Mouse (Mus musculus): Measurements from ENCODE around the gene Parl. TPM values are rescaled to one million over a fixed set of nuclear protein-coding genes. Genes with fewer than 3 reads are reported as not detected.
A peak's percentile ranks its signal among the peaks of the same experiment; 100 is the strongest.

Gene Parl
- polyA plus RNA-seq (2015; fragmentation: Nextera tagmentation; extraction: Ambion mirVana), result 91.5 and 94.8 TPM in 2 replicates

GRCm38 (mm10) chr16:20301770-20302649 lies at the start of gene Parl:
Gene Parl (minus strand): TSS chr16:20302387.
- H3K4me2 ChIP-seq, result peak within 1 kb of the TSS; percentile 76
- H3K27me3 ChIP-seq, result no peaks in the 10 kb centered on the region
- peak; percentile 92 for ATAC-seq
- H3K9me3 ChIP-seq (replicated peaks), result no peaks in the 10 kb centered on the region
- peaks cover 10% of the 10 kb centered on the region for H3K36me3 ChIP-seq (ENCODE audit: poor library complexity, severe bottlenecking)
- H3K4me3 ChIP-seq, result peak within 1 kb of the TSS; percentile 88
- H3K9ac ChIP-seq, result peak within 1 kb of the TSS; percentile 86
- WGBS, result under 1% methylated on average over 52 of the region's 52 CpGs
- H3K27ac ChIP-seq, result no peak within 1 kb of the TSS
- H3K4me1 ChIP-seq, result peaks cover 17% of the 10 kb centered on the region

DNA sequence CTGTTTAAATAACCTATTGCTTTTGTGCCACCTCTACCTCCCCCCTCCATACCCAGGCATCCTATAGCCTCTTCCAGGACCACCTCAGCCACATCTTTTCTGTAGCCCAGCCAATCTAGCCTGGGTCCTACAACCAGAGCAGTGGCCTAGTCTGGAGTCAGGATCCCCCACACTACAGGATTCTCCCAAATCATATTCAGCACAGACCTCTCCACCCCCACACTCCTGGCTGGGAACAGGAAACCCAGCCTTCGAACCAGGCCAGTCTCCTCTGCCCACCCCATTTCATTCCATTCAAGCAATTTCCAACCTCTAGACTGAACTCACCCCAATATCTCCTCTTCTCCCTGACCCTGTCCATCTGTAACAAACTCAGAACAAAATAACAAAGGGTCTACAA lies 43.3 kb upstream of the Parl start:
- no peak overlapping the region for H3K4me2 ChIP-seq
- H3K27ac ChIP-seq, result no peak overlapping the region
- WGBS, result 84% methylated on average over 1 of the region's 1 CpGs
- no peaks in the 10 kb centered on the region for H3K4me1 ChIP-seq
- no peak overlapping the region for H3K4me3 ChIP-seq
- no peaks in the 10 kb centered on the region for H3K9me3 ChIP-seq (replicated peaks)
- no peaks in the 10 kb centered on the region for H3K27me3 ChIP-seq
- no peak overlapping the region for H3K9ac ChIP-seq
- ATAC-seq, result no peak
- H3K36me3 ChIP-seq (ENCODE audit: poor library complexity, severe bottlenecking), result peaks cover 54% of the 10 kb centered on the region

GRCm38 (mm10) chr16:20338616-20339015 lies 36.4 kb upstream of the Parl start:
- no peak overlapping the region for H3K4me3 ChIP-seq
- peaks cover 66% of the 10 kb centered on the region for H3K36me3 ChIP-seq (ENCODE audit: poor library complexity, severe bottlenecking)
- no peak overlapping the region for H3K9ac ChIP-seq
- 98% methylated on average over 3 of the region's 3 CpGs for WGBS
- no peaks in the 10 kb centered on the region for H3K4me1 ChIP-seq
- no peak overlapping the region for H3K4me2 ChIP-seq
- no peak for ATAC-seq
- H3K27me3 ChIP-seq, result no peaks in the 10 kb centered on the region
- no peak overlapping the region for H3K27ac ChIP-seq
- H3K9me3 ChIP-seq (replicated peaks), result no peaks in the 10 kb centered on the region

DNA sequence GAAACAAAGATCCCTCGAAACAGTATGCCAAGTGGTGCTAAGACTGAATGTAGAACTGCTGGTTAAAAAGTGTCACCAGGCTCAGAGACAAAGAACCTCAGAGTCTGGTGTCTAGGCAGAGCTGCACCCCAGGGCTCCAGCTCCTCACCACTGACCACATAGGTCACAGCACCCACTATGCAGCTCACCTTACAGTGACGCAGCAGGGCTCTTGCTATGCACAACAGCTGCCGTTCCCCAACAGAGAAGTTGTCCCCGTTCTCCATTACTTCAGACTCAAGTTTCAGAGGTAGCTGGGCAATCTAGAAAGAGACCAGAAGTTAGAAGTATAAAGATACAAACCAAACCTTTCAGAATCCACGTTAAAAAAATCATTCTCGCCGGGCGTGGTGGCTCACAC lies 32.7 kb upstream of the Parl start:
- 95% methylated on average over 8 of the region's 8 CpGs for WGBS
- no peak overlapping the region for H3K4me2 ChIP-seq
- no peaks in the 10 kb centered on the region for H3K4me1 ChIP-seq
- H3K9ac ChIP-seq, result no peak overlapping the region
- no peak for ATAC-seq
- no peak overlapping the region for H3K27ac ChIP-seq
- no peak overlapping the region for H3K4me3 ChIP-seq
- H3K27me3 ChIP-seq, result no peaks in the 10 kb centered on the region
- no peaks in the 10 kb centered on the region for H3K9me3 ChIP-seq (replicated peaks)
- peaks cover 80% of the 10 kb centered on the region for H3K36me3 ChIP-seq (ENCODE audit: poor library complexity, severe bottlenecking)

DNA sequence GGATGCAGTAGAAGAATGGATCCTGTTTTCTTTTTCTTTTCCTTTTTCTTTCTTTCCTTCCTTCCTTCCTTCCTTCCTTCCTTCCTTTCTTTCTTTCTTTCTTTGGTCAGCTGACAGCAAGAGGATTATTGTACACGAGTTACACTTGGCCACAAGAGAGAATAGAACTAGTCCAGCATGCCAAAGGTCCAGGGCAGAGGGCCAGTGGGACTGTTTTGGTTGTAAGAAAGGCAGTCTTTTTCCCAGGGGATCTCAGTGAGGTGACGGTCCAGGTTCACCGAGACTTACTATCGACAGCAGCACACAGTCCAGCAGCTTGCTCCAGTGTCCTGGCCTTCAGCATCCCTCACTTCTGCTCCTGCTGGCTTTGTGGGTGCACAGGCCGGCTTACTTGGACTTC lies 26.1 kb upstream of the Parl start:
- WGBS, result 90% methylated on average over 5 of the region's 5 CpGs

GRCm38 (mm10) chr16:20325286-20325685 lies 23.1 kb upstream of the Parl start, which contains the start of gene Cyp2ab1:
Gene Cyp2ab1 (minus strand): TSS chr16:20325404.
- H3K4me3 ChIP-seq, result no peak within 1 kb of the TSS
- H3K27me3 ChIP-seq, result no peaks in the 10 kb centered on the region
- H3K4me1 ChIP-seq, result no peaks in the 10 kb centered on the region
- ATAC-seq, result no peak
- H3K9me3 ChIP-seq (replicated peaks), result no peaks in the 10 kb centered on the region
- no peak within 1 kb of the TSS for H3K4me2 ChIP-seq
- peaks cover 20% of the 10 kb centered on the region for H3K36me3 ChIP-seq (ENCODE audit: poor library complexity, severe bottlenecking)
- WGBS, result 72% methylated on average over 5 of the region's 5 CpGs
- no peak within 1 kb of the TSS for H3K27ac ChIP-seq
- no peak within 1 kb of the TSS for H3K9ac ChIP-seq

More for the DNA sequence above, 26.1 kb upstream of the Parl start:
- Histone ChIP-seq H3K9ac (no peak overlapping the region), H3K27me3 (no peaks in the 10 kb centered on the region), H3K9me3 (replicated peaks) (no peaks in the 10 kb centered on the region), H3K27ac (no peak overlapping the region), H3K4me2 (no peak overlapping the region), H3K4me3 (no peak overlapping the region), H3K36me3 (ENCODE audit: poor library complexity, severe bottlenecking) (peaks cover 44% of the 10 kb centered on the region), H3K4me1 (no peaks in the 10 kb centered on the region)
- no peak for ATAC-seq

GRCm38 (mm10) chr16:20323907-20324306 lies 21.7 kb upstream of the Parl start:
- H3K4me2 ChIP-seq, result no peak overlapping the region
- H3K4me3 ChIP-seq, result no peak overlapping the region
- 82% methylated on average over 5 of the region's 5 CpGs for WGBS
- no peak for ATAC-seq
- H3K9ac ChIP-seq, result no peak overlapping the region
- H3K9me3 ChIP-seq (replicated peaks), result no peaks in the 10 kb centered on the region
- H3K36me3 ChIP-seq (ENCODE audit: poor library complexity, severe bottlenecking), result peaks cover 7% of the 10 kb centered on the region
- no peak overlapping the region for H3K27ac ChIP-seq
- H3K27me3 ChIP-seq, result no peaks in the 10 kb centered on the region
- no peaks in the 10 kb centered on the region for H3K4me1 ChIP-seq

DNA sequence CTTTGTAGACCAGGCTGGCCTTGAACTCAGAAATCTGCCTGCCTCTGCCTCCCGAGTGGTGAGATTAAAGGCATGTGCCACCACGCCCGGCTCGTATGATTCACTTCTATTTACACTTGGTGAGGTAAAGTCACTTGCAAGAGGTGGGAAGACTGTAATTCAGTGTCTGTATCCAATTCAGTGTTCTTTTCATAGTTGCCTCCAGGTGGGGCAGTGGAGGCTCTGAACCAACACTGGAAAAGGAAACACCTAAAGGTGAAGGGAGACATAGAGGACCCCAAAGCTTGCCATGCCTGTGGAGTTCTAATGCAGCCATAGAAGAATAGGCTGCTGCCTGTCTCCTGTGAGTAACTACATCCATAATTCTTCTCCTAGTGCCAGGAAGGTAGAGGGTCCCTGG lies 20.1 kb upstream of the Parl start:
- H3K27me3 ChIP-seq, result no peaks in the 10 kb centered on the region
- no peak overlapping the region for H3K4me3 ChIP-seq
- no peaks in the 10 kb centered on the region for H3K9me3 ChIP-seq (replicated peaks)
- no peak overlapping the region for H3K4me2 ChIP-seq
- ATAC-seq, result no peak
- no peaks in the 10 kb centered on the region for H3K36me3 ChIP-seq (ENCODE audit: poor library complexity, severe bottlenecking)
- no peak overlapping the region for H3K9ac ChIP-seq
- no peaks in the 10 kb centered on the region for H3K4me1 ChIP-seq
- no peak overlapping the region for H3K27ac ChIP-seq
- WGBS, result 94% methylated on average over 4 of the region's 4 CpGs

GRCm38 (mm10) chr16:20316770-20317169 lies 14.6 kb upstream of the Parl start:
- Histone ChIP-seq H3K9me3 (replicated peaks) (no peaks in the 10 kb centered on the region), H3K9ac (no peak overlapping the region), H3K36me3 (ENCODE audit: poor library complexity, severe bottlenecking) (no peaks in the 10 kb centered on the region), H3K27ac (no peak overlapping the region), H3K4me1 (no peaks in the 10 kb centered on the region), H3K4me3 (no peak overlapping the region), H3K4me2 (no peak overlapping the region), H3K27me3 (no peaks in the 10 kb centered on the region)
- WGBS, result 87% methylated on average over 6 of the region's 6 CpGs
- ATAC-seq, result no peak

- H3K27me3 ChIP-seq, result no peaks in the 10 kb centered on the region
- WGBS, result 86% methylated on average over 4 of the region's 4 CpGs
- H3K4me1 ChIP-seq, result no peaks in the 10 kb centered on the region
- ATAC-seq, result no peak
- no peaks in the 10 kb centered on the region for H3K9me3 ChIP-seq (replicated peaks)
- H3K4me3 ChIP-seq, result no peak overlapping the region
- no peak overlapping the region for H3K4me2 ChIP-seq
- H3K9ac ChIP-seq, result no peak overlapping the region
- no peaks in the 10 kb centered on the region for H3K36me3 ChIP-seq (ENCODE audit: poor library complexity, severe bottlenecking)
- H3K27ac ChIP-seq, result no peak overlapping the region
Measured at GRCm38 (mm10) chr16:20315266-20315665, 13.1 kb upstream of the Parl start.

GRCm38 (mm10) chr16:20312272-20312671 lies 10.1 kb upstream of the Parl start:
- no peak for ATAC-seq
- no peaks in the 10 kb centered on the region for H3K9me3 ChIP-seq (replicated peaks)
- H3K27ac ChIP-seq, result no peak overlapping the region
- H3K27me3 ChIP-seq, result no peaks in the 10 kb centered on the region
- no peak overlapping the region for H3K9ac ChIP-seq
- 80% methylated on average over 14 of the region's 14 CpGs for WGBS
- no peaks in the 10 kb centered on the region for H3K4me1 ChIP-seq
- H3K4me2 ChIP-seq, result no peak overlapping the region
- H3K36me3 ChIP-seq (ENCODE audit: poor library complexity, severe bottlenecking), result no peaks in the 10 kb centered on the region
- H3K4me3 ChIP-seq, result no peak overlapping the region

GRCm38 (mm10) chr16:20300076-20300475 lies 2.1 kb downstream of the Parl start:
- no peak overlapping the region for H3K4me3 ChIP-seq
- ATAC-seq, result no peak
- H3K36me3 ChIP-seq (ENCODE audit: poor library complexity, severe bottlenecking), result peaks cover 27% of the 10 kb centered on the region
- H3K9me3 ChIP-seq (replicated peaks), result no peaks in the 10 kb centered on the region
- no peak overlapping the region for H3K27ac ChIP-seq
- peaks cover 17% of the 10 kb centered on the region for H3K4me1 ChIP-seq
- H3K27me3 ChIP-seq, result no peaks in the 10 kb centered on the region
- H3K9ac ChIP-seq, result no peak overlapping the region
- 92% methylated on average over 2 of the region's 2 CpGs for WGBS
- H3K4me2 ChIP-seq, result peak overlapping the region; percentile 14; the same call in 1 of the 2 replicates

Data from forebrain, embryonic 13.5 days (tissue).